Mouse (Mus musculus) cerebellum, adult 18-20 months (tissue): Measurements from ENCODE around the gene Esrrb.

ENCODE experiments used
- DNase-seq, 2 experiments: peaks; one replicate each; pipeline ENCODE4 v3.0.0; 2021

The Esrrb gene

DNA sequence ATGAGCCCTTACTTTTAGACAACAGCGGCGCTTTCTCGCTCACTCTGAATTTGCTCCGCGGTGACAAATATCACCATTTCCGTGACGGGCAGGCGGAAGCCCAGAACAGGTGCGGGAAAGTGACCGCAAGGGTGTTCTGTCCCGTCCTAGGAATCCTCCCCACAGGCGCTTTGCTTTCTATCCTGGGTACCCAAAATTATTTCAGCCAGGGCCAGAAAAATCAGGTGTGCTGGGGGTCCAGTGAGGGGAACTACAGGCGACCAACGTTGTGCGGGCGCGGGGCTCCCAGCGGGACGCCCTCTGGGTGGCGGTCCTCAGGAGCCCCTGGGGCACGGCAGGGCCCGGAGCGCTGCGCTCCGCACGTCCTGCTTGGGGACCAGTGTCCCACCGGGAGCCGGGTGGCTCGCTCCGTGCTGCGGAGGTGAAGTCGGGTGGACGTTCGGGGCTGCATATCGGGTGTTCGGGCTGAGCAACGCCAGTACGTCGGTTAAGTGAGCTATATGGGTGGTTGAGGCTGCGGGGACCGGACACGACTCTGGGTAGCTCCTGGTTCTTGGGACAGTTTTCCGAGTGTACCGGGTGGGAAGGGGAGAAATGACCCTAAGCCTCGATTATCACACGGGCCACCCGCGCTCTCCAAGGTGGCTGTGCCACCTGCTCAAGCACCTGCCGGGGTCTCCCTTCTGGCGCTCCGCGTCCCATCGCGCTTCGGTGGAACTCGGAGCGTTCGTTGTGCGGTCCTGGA is 61.4 kb downstream of the Esrrb start:
- peak in 1 of 2 experiments; percentile 16 for DNase-seq

GRCm38 (mm10) chr12:86423102-86423501 is 62.2 kb downstream of the Esrrb start:
- DNase-seq = no peak

DNA sequence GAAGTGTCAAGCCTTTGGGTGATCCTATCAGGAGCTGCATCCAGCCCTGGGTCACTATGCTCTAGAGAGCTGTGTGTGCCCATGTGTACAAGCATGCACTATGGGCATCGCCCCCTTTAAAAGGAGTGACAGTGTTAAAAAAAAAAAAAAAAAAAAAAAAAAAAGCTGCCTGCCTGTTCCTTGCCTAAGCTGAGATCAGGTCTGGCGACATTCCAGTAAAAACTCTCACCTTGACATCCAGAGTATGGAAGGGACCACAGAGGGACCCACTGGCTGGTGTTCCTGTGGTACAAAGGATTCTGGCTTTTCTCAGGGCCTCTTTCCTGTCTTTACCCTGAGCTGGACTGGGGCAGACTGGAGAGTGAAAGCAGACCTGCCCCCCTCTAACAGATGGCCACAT is 66.7 kb downstream of the Esrrb start:
- DNase-seq = no peak

DNA sequence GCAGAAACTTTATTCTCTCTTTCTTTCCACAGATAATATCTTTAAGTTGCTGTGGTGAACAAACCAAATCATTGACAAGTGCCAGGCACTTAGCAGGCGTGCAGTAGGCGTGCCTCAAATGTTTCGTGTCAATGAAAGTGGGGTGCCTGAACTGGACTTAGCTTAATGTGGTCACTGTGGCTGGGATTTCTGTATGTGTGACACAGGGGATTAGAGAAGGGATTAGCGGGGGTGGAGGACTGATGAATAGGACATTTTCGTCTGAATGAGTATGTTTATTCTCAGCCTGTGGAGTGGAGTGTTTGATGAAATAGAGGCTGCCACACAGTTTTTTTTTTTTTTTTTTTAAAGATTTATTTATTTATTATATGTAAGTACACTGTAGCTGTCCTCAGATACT is 70.8 kb downstream of the Esrrb start:
- DNase-seq = no peak

- peak; percentile 80 to 82 for DNase-seq
Observed at GRCm38 (mm10) chr12:86433371-86433821, 72.5 kb downstream of the Esrrb start.

DNA sequence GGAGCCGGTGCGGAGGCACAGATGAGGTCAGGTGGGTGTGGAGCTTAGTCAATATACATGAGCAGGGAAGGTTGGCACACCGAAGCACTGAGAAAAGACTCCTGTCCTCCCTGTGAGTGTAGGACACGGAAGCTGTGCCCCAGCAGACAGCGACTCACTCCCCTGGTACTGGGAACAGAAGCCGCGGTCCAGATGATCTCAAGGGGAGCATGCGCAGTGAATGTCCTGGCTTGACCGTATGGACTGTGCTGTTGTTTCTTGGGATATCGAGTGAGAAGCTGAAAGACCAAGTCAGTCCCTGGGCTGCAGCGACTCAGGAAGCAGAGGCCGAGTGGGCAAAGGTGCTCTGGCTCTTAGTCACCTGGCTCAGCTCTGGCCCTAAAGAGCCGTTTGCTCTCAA is 74.7 kb downstream of the Esrrb start:
- DNase-seq = no peak

- DNase-seq = no peak
Observed at GRCm38 (mm10) chr12:86450848-86451247, 89.9 kb downstream of the Esrrb start.

GRCm38 (mm10) chr12:86455009-86455408 is 94.1 kb downstream of the Esrrb start:
- DNase-seq = no peak

DNA sequence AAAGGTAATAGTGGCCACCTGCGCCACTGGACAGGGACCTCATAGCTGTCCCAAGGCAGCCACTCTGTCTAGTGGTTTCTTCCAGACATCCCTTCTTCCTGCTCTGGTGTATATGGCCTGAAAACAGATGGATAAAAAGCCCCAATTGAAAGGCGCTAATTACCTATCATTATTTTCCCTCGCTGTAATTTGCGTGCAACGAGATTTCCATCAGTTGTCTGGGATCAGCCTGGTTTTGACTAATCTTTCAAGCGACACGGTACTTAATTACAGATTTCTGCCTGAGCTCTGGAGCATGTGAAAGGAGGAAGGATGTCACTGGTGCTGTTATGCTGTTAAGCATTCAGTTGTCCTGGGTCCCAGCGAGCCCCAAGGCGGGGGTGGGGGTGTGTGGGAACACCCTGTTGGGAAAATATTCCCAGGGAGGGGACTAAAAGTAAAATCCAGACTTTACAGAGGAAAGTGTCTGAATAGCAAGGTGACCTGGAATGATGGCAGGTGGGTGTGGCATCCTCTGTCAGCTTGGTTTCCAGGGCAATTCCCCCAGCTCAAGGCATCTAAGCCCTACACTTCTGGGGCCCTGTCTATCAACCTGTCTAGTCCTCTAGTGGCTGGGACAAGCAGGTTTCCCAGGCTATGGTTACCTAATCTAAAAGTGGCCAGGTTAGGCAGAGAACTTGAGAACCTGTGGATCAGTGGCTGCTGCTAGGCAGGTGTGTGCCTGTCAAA is 102.0 kb downstream of the Esrrb start:
- DNase-seq = no peak

GRCm38 (mm10) chr12:86464385-86464784 is 103.5 kb downstream of the Esrrb start:
- DNase-seq = no peak

- no peak for DNase-seq
Observed at GRCm38 (mm10) chr12:86466180-86466579, 105.3 kb downstream of the Esrrb start.

- DNase-seq = no peak
Observed at GRCm38 (mm10) chr12:86469919-86470318, 109.0 kb downstream of the Esrrb start.

GRCm38 (mm10) chr12:86470912-86471311 is 110.0 kb downstream of the Esrrb start:
- DNase-seq = no peak

- no peak for DNase-seq
Observed at GRCm38 (mm10) chr12:86473630-86474029, 112.7 kb downstream of the Esrrb start.

DNA sequence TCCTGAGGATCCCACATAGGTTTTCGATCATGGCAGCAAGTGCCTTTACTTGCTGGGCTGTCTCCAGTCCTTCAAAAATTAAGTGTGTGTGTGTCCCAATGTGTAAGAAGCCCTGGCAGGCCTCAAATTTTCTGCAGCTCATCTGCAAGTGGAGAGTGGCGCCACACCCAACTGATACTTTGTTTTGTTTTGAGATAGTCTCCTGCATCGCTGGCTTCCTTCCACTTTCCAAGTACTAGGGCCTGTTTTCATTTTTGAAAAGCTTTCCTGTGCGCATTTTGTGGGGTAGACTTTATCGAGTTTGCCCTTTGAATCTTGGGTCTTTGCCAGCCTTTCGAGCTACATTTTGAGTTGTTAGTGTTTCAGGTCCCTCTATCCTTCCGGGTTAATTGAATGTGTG is 115.1 kb downstream of the Esrrb start:
- DNase-seq = no peak

GRCm38 (mm10) chr12:86478908-86479307 is 118.0 kb downstream of the Esrrb start:
- DNase-seq = no peak

- DNase-seq = no peak
Observed at GRCm38 (mm10) chr12:86482029-86482428, 121.1 kb downstream of the Esrrb start.

- DNase-seq = no peak
Observed at GRCm38 (mm10) chr12:86483413-86483841, 122.5 kb downstream of the Esrrb start.

GRCm38 (mm10) chr12:86488005-86488404 is 127.1 kb downstream of the Esrrb start:
- DNase-seq = no peak

- DNase-seq = no peak
Observed at GRCm38 (mm10) chr12:86490052-86490451, 129.1 kb downstream of the Esrrb start.

- no peak for DNase-seq
Observed at GRCm38 (mm10) chr12:86491500-86491899, 130.6 kb downstream of the Esrrb start.

GRCm38 (mm10) chr12:86492822-86493221 is 131.9 kb downstream of the Esrrb start:
- peak; percentile 12 for DNase-seq

DNA sequence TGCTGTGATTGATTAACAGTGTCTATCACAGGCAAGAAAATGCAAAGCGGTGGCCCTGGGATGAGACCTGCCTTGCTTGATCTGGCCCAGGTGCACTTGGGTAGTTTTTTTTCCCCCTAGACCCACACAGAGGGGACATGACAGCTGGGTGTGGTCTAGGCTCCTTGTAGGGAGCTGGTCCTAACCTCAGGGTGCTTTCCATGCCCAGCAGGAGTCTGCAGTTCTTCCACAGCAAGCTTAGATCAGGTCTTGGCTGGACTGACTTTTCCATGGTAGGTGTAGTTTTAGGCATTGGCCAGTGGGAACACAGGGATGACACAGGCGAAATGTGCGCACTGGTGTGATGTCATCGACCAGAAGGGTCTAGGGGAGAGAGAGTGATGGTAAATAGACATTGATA is 136.2 kb downstream of the Esrrb start:
- no peak for DNase-seq

GRCm38 (mm10) chr12:86498765-86499164 is 137.8 kb downstream of the Esrrb start:
- DNase-seq = peak; percentile 14 to 15
